Mouse (Mus musculus): ENCODE data around the gene Nfkb1.

The Nfkb1 gene

DNA sequence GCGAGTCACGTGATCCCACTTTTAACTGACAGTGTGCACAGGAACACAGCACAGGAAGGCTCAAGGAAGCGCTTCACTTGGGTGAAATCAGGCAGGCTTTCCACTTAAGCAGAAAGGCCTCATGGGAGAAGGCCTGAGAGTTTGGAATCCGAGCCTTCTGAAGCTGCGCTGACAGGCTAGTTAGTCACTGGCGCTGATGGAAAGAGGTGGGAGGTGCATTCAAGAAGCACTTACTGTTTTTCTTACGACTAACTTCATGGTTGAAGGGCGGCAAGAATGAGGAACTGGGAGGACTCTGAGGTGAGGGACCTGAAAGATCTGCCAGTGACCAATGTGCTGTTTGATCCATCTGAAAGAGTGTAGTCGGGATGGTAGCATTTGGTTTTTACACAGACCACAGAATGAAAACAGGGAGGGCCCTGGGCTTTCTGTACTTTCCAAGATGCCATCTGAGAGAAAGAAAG lies 62.6 kb downstream of the Nfkb1 start:
- DNase-seq = no peak

DNA sequence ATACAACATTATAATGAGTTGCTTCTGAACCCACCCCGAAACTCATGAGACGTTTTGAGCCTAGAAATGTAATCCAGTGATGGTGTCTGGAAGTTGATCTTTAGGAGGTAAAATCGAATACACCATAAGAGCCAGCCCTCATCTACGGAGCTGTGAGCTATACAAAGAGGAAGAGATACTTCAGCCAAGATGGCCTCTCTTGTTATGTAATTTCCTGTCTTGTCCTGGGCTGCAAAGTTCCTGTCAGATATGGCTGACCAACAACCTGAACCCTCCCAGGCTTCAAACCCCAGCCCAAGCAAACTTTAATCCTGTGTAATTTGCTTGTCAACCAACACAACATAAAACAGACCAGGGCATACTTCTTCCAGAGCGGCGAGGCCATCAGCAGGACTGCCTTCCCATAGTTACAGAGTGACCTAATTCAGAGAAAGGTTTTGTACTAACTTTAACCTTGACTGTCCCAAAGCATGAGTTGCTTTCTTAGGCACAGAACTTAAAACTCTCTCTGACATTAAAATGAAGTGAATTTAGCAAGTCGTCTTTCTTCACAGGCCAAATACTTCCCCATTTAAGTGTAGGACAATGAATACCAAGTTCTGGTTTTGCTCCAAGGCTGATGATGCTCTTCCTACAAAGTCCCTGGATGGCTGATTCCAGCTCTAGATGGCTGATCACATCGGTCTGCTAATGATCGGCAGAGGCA lies 63.2 kb downstream of the Nfkb1 start:
- no peak for DNase-seq

DNA sequence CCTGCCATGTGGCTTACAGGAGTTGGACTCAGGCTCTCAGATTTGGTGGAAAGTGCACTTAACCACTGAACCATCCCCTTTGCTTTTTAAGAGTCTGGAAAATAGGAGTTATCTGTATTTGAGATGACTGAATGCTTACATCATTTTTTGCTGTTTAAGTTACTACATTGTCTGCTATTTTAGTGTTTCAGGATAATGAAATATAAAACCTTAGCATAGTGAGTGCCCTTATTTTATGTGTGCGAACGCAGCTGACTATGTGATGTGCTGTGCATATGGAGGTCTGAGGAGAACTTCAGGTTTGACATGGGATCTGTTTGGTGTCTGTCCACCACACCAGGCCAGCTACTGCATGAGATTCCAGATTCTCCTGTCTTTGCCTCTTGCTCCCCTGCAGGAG lies 66.1 kb downstream of the Nfkb1 start:
- DNase-seq = no peak

DNA sequence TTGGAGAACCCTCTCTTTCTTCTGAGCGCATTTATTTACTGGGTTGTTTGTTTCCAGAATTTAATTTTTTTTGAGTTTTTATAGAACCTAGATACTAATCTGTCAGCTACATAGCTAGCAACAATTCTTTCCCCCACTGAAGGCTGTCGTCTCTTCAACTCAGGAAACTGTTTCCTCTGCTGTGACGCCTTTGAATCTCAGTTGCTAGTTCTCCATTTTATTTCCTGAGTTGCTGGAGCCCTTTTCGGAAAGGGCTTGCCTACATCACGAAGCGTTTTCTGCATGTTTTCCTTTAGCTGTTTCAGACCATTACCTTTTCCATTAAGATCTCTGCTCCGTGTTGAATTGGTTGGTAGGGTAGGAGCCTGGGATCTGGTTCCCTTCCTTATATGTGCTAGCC lies 74.6 kb downstream of the Nfkb1 start:
- DNase-seq = no peak

DNA sequence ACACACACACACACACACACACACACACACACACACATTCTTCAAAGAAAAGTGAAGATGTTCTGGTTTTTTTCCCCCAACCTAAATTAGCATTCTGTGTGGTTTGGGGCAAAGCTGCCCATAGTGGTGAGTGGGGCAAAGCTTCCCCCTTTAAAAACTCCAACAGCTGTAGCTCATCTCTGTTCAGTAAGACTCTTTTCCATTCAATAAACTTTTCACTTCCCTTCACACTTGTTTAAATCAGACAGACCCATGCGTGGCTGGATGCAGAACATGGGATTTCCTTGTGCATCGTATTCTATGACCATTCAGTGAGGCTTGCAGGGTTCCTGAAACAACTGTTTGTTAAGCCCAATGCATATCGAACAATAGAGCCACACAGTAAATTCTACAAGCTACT lies 77.0 kb downstream of the Nfkb1 start:
- no peak for DNase-seq

DNA sequence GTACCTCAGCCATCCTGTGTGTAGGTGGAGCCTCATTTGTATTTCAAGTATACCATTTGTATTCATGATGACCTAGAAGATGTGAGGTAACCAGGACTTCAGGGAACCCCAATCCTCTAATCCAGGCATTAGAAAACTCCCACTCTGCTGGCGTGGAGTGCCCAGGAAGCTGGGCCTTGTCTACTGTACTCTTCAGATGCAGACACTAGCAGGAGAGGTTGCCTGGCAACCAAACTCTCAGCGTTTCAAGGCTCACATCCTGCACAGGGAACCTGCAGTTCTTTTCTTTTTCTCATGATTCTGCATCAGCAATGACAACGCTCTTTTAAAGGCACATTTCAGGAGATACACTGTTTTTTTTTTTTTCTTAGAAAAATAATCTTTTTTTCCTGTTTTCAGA lies 81.1 kb downstream of the Nfkb1 start:
- no peak for DNase-seq

DNA sequence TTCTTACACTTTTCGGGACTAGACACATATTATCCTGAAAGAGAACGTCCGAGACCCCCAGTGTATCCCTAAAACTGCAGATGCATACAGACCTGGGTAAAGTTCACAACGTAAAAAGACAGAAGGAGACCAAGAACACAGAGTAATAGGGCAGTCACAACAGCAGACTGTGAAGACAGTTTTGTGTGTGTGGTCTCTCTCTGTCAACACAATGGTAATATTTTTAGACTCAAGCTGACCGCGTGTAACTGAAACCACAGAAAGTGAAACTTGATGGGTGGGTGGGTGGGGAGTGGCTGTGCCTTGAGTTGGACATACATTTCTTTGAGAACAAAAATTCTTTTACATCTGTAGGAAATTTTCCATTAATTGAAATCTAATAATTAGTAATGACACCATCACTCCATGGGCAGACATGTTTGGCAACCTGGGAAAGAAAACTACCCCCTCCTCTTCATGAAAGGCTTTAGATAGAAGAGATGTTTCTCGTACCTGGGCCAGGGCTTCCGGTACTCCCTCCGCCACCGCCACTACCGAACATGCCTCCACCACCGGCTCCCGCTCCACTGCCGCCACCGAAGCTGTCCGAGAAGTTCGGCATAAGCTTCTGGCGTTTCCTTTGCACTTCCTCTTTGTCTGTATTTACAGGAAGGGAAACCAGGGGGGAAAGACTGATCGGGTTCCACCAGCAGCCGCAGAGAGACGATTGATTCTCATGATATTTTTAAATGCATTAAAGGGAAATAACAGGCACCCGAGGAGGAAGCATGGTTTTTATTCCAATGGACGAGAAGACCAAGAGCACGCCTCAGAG lies 83.5 kb downstream of the Nfkb1 start:
- no peak for DNase-seq

DNA sequence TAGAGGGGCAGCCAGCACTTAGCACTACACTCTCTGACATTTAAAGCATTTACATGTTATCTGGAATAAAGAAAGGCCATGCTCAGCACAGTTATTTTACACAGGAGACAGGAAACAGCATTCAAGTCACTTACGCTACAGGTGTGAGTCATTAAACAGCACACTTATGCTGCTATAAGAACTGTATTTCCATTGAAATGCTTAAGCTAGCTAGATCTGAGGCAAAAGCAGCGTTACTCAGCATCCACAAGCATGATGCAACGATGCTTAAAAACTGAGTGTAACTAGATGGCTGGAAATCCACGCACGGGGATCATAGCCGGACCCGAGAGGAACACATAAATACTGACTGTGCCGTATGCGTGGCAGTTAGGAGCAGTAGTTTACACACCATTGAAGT lies 84.3 kb downstream of the Nfkb1 start:
- no peak for DNase-seq

DNA sequence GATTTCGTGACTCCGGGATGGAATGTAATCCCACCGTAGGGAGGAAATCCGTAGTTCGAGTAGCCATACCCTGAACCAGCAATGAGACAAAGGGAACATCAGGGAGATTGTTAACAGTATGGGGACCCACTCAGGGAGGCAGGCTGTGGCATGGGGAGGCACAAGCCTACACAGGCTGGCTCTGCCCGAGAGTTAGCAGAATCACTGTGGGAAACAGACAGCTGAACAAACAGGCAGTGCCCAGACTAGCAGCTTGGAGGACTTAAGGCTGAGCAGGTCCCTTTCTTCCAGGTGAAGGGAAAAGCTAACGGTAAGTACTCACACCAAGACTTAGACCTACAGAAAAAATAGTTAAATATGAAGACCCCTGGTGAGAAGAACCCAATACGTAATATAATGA lies 84.8 kb downstream of the Nfkb1 start:
- no peak for DNase-seq

DNA sequence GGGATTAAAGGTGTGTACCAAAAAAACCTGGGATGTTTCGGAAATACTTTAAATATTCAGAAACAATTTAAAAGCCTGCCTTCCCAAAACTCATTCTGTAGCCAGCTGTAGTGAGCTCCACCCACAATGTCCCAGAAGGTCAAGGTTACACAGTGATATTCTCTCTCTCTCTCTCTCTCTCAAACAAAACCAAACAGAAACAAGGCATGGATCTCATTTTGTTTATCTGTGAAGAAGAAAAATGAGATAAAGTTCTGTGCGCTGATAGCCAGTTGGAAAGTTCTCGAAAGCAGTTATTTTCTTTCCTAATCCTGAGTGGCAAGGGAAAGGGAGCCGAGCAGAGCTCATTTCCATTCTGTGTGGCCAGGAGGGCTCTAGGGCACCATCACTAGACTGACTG lies 85.9 kb downstream of the Nfkb1 start:
- DNase-seq = no peak

DNA sequence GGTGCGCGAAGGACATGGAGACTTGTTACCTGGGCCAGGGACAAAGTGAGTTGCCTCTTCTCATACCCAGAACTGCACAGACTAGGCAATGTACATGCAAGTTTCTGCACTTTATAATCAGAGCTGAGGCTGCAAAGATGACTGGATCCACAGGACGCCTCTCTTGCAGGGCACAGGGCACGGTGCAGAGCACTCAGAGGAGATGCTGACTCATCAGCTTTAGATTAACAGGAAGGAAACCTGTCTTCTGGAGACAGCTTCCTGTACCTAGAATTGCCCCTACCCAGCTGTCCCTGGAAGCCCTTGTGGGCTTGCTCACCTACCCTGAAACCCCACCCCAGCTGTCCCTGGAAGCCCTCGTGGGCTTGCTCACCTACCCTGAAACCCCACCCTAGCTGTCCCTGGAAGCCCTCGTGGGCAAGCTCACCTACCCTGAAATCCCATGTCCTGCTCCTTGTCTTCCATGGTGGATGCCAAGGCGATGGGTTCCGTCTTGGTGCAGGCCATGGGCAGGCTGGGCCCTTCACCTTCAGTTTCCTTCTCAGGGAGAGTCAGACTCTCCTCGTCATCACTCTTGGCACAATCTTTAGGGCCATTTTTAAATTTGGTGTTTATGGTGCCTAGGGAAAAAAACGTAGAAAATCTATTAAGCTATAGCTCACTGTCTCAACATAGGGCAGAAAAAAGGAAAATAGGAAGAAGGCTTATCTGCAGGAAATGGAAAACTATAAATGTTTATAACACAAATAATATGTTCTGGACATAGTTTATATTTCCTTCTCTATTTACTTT lies 86.5 kb downstream of the Nfkb1 start:
- DNase-seq = no peak

DNA sequence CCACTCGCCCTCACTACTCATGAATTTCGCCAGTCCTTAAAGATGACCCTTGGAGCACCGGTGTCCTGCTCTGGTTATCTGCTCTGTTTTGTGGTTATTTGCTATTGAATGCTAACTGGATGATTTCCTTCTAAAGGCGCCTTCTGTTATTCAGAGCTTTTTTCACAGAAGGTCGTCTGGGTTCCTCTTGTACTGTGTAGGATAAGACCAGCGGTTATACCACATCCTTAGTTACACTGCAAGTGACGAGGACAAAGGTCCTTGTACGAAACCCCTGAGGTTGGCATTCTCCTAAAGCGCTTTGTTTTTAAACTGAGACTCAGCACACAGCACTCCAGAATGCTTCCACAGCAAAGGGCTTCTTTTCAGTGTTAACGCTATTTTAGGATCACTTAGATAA lies 88.6 kb downstream of the Nfkb1 start:
- no peak for DNase-seq

DNA sequence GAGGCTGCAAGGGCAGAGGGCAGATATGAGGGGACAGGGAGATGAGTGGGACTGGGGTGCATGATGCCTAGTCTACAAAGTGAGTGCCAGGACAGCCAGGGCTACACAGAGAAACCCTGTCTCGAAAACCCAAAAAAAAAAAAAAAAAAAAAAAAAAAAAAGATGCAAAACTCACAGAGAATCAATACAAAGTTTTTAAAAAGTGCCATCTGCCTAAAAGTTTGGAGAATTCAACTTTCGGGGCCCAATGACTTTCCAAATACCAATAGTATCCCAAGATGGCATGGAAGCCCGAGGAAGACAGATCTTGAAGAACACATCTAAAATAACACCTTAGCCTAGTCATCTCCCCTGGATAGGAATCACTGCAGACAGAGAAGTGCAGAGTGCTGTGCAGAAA lies 93.0 kb downstream of the Nfkb1 start:
- no peak for DNase-seq

DNA sequence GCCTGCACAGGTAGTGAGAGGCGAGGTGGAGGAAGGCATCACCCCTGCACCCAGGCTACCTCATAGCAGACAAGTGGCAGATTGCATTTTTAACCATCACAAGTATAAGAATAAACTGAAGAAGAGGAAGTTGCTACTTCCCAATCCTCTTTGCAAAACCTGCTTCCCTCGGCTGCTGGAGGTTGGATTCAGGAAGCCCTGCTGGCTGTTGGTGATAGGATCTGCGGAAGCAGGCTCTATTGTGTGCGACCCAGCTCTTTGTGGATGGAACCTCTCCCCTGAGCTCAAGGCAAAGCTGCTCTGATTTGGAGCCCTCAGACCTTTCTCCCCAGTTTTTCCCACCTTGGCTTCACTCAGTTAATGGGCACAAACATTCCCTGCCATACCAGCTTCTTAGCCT lies 94.3 kb downstream of the Nfkb1 start:
- DNase-seq = no peak

DNA sequence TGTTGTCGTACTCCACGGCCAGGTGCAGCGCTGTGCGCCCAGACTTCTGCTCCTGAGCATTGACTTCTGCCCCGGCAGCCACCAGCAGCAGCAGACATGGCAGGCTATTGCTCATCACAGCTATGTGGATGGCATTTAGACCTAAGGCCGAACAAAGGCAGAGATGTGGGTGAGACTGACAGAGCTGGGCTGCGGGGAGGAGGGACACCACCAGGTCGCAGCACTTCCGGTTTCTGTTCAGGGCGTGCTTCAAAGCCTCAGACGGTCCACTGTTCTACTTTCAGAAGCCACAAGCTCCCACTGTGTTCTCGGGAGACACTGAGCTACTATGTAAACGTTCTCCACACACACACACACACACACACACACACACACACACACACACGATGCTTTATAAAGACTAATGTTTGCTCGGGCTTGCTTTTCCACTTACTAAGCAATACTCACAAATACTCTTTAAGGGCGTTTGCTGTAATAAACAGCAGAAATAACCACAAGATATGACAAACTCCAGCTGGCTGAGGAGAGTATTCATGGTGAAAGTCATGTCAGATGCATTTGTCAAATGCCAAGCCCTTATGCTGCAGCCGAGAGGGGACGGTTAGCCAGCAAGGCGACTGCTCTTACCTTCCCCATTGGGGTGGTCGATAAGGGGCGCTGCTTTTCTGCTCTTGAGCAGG lies 97.0 kb downstream of the Nfkb1 start:
- DNase-seq = no peak

DNA sequence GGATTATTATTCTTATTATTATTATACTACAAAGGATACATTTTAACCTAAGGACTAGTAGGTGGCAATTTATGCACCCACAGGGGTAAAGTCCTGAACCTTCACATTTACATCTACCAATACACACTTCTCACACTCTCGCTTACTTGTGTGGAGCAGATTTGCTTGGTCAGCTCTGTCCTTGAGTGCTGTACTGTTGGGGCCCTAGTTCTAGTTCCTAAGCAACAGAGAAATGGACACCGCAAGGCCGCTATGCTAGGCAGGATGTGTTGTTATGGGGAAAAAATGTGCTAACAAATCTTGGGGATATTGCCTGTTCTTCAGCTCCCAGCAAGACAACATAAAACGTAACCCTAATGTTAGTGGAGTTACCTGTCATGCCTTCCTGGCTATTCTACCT lies 99.3 kb downstream of the Nfkb1 start:
- DNase-seq = no peak

DNA sequence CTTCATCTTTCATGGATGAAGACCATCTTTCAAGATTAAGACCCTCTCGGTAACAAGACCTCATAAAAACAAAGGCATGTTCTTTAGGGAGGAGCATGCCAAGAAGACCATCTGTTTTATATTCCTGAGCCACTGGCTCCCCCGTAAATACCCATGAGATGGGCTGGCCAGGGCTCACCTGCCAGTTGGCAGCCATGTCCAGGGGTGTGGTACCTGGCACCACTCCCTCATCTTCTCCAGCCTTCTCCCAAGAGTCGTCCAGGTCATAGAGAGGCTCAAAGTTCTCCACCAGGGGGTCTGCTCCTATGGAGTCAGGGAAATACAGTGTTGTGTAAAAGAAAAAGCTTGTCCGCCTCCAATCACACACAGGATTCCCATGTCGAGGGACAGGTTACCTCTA lies 100.0 kb downstream of the Nfkb1 start:
- DNase-seq = peak; percentile 55 to 65

DNA sequence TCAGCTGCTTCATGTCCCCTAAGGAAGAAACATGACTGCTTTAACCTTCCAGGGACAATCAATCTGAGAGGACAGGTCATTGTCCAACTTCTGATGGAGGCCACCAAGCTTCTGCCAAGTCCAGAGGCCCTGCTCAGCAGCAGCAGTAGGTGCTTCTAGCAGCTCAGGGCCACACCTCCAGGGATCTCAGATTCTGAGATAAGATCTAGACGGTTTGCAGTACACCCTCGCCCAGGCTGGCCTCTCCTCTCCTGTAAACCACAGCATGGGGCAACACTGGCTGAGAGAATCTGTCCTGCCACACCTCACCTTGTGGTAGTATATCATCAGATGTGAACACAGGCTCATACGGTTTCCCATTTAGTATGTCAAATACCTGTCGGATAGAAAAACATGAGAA lies 100.9 kb downstream of the Nfkb1 start:
- no peak for DNase-seq

DNA sequence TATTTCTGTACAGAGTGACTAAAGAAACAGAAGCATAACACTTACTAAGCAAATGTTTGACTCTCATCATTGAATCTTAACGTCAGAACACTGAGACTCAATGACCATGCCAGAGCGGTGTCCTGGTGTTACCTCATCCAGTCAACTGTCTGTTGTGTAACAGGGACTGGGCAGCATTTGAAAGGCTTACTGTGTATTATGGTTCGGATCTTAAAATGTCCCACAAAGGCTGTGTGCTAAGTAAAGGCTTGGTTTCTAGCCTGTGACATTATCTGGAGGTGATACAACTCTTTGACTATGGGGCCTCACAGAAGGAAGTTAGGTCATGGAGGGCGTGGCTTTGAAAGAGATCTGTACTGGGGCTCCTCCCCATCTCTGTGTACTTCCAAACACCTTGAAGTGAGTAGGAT lies 104.9 kb downstream of the Nfkb1 start:
- DNase-seq = no peak

DNA sequence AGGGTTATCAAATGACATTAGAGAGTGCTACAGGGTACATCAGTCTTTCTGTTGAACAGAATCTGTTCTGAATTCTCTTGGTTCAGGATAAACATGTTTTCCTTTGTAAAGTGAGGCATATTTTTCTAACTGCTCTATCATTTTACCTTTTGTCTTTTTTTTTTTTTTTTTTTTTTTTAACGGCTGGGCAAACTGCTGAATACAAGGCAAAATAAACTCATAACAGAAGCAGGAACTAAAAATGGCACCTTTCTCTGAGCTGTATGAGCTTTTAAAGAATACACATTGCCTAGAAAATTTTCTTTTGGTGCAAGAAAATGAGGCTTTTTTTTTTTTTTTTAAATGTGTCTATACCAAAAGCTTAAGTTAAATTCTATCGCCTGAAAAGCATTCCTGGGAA lies 105.3 kb downstream of the Nfkb1 start:
- DNase-seq = no peak

DNA sequence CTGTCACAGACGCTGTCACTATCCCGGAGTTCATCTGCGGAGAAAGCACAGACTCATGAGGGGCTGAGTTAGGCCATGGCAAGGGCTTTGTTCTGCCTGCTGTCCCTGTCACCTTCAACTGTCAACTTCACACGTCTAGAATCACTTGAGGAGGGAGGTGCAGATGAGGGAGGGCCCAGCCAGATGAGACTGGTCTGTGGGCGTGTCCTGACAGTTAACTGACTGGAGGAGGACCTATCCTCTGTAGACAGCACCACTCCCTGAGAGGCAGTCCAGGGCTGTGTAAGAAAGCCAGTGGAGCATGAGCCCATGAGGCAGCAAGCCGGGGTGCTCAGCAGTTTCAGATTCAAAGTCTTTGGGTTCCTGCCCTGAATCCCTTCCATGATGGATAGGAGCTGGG lies 105.9 kb downstream of the Nfkb1 start:
- DNase-seq = no peak

DNA sequence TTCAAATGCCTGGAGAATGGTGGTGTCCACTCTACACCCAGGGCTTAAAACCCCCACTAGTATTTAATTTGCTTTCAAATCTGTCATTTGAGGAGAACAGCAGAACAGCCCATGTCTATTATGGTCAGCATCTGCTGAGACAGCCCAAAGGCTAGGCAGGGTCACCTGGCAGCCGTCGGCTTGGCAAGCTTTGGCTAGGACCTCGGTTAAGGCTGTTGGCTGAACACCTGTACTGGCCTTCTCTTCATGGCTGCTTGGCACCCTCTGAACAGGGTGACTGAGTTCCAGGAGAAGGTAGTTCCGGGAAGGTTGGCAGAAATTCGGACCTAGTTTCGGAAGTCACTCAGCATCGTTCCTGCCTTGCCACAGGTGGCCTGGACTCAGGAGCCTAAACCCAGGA lies 109.1 kb downstream of the Nfkb1 start:
- DNase-seq = no peak

DNA sequence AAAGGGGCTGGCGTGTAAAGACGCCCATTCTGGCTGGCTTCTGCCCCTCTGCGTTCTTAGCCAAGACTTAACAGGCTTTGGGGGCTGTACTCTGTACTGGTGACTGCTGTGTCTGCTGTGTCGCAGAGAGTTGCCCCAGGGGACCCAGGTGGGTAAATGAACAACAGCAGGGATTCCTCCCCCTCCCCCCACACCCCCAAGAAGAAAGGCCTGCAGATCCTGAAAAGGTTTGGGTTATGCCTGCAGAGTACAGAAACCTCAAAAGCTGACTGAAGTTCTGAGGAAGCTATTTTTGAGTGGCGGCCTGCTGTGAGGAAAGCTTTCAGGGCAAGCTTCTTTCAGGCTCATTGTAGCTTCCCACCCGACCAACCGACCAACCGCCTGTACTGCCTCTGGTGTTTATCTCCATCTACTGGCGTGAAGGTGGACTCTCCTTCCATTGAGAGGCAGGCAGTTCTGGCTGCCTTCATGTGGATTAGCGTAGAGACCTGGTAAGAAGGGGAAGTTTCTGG lies 109.7 kb downstream of the Nfkb1 start:
- peak in 1 of 2 experiments; percentile 59 for DNase-seq

Measured in cerebellum, postnatal 25 days (tissue).